Mouse (Mus musculus) midbrain, embryonic 12.5 days (tissue): ENCODE data around the gene Afdn. TPM values are rescaled to one million over a fixed set of nuclear protein-coding genes. Genes with fewer than 3 reads are reported as not detected.

Experiments
- ATAC-seq: fragments of 200-750 bp; cut with Nextera tagmentation; 2 replicates; pipeline ENCODE4 v1.8.0; 2017; ENCODE audit warnings: low read depth, moderate TSS enrichment, moderate library complexity; ENCODE audit not compliant: low FRiP score
- H3K27ac ChIP-seq: fragments of 300-500 bp; sonication (generic); replicated peaks from 2 replicates; pipeline ENCODE4 v1.5.1; 2016; ENCODE audit warnings: mild to moderate bottlenecking
- H3K27me3 ChIP-seq: fragments of 300-500 bp; sonication (generic); 2 replicates; pipeline ENCODE4 v1.6.1; 2016; ENCODE audit warnings: mild to moderate bottlenecking
- H3K36me3 ChIP-seq: fragments of 300-500 bp; sonication (generic); 2 replicates; pipeline ENCODE4 v1.6.1; 2016
- H3K4me1 ChIP-seq: fragments of 300-500 bp; sonication (generic); 2 replicates; pipeline ENCODE4 v1.6.1; 2016
- H3K4me2 ChIP-seq: fragments of 300-500 bp; sonication (generic); replicated peaks from 2 replicates; pipeline ENCODE4 v1.6.1; 2016; ENCODE audit warnings: mild to moderate bottlenecking, moderate library complexity
- H3K4me3 ChIP-seq: fragments of 300-500 bp; sonication (generic); 2 replicates; pipeline ENCODE4 v1.5.1; 2016; ENCODE audit warnings: mild to moderate bottlenecking
- H3K9ac ChIP-seq: fragments of 300-500 bp; sonication (generic); replicated peaks from 2 replicates; pipeline ENCODE4 v1.6.1; 2016; ENCODE audit warnings: mild to moderate bottlenecking, moderate library complexity
- H3K9me3 ChIP-seq: fragments of 300-500 bp; sonication (generic); 2 replicates; pipeline ENCODE4 v1.6.1; 2016; ENCODE audit warnings: mild to moderate bottlenecking
- WGBS: fragments of 180-500 bp; shearing (Covaris S2); methylation state at CpG from one replicate; pipeline ENCODE4 v1.1.7; 2016; 5-methylcytosine and 5-hydroxymethylcytosine counted together
- polyA plus RNA-seq: library from polyadenylated mRNA; unstranded; fragments of >200 nt; fragmentation: Nextera tagmentation; extraction: Ambion mirVana; gene quantifications from 2 replicates; pipeline ENCODE4 v1.2.1, GENCODE M21; 2016

The Afdn gene
- polyA plus RNA-seq, 1 experiment from 2014 or later = 162 TPM

- peaks cover 43% of the 10 kb centered on the region for H3K36me3 ChIP-seq
- ATAC-seq = no peak
- 79% methylated on average over 1 of the region's 1 CpGs for WGBS
- no peak overlapping the region for H3K9ac ChIP-seq
- H3K27me3 ChIP-seq = no peaks in the 10 kb centered on the region
- no peaks in the 10 kb centered on the region for H3K9me3 ChIP-seq
- H3K27ac ChIP-seq = no peak overlapping the region
- H3K4me2 ChIP-seq = no peak overlapping the region
- H3K4me1 ChIP-seq = no peaks in the 10 kb centered on the region
- H3K4me3 ChIP-seq = no peak overlapping the region
These were observed 130.6 kb downstream of the Afdn start for GRCm38 (mm10) chr17:13890932-13891331.

- no peaks in the 10 kb centered on the region for H3K4me1 ChIP-seq
- H3K36me3 ChIP-seq = peaks cover 46% of the 10 kb centered on the region
- no peak overlapping the region for H3K4me2 ChIP-seq
- H3K9ac ChIP-seq = no peak overlapping the region
- no peaks in the 10 kb centered on the region for H3K27me3 ChIP-seq
- H3K9me3 ChIP-seq = no peaks in the 10 kb centered on the region
- WGBS = 92% methylated on average over 17 of the region's 17 CpGs
- H3K4me3 ChIP-seq = no peak overlapping the region
- H3K27ac ChIP-seq = no peak overlapping the region
- ATAC-seq = no peak
These were observed 138.5 kb downstream of the Afdn start for GRCm38 (mm10) chr17:13898838-13899237.

GRCm38 (mm10) chr17:13899241-13899640 lies 138.9 kb downstream of the Afdn start:
- Histone ChIP-seq H3K9me3 (no peaks in the 10 kb centered on the region), H3K4me1 (no peaks in the 10 kb centered on the region), H3K36me3 (peaks cover 50% of the 10 kb centered on the region), H3K27ac (no peak overlapping the region), H3K27me3 (no peaks in the 10 kb centered on the region), H3K4me2 (no peak overlapping the region), H3K9ac (no peak overlapping the region), H3K4me3 (no peak overlapping the region)
- ATAC-seq = no peak
- WGBS = 87% methylated on average over 7 of the region's 7 CpGs

- H3K4me1 ChIP-seq = no peaks in the 10 kb centered on the region
- no peak overlapping the region for H3K9ac ChIP-seq
- H3K36me3 ChIP-seq = peaks cover 60% of the 10 kb centered on the region
- no peak overlapping the region for H3K4me2 ChIP-seq
- no peak overlapping the region for H3K4me3 ChIP-seq
- 86% methylated on average over 8 of the region's 8 CpGs for WGBS
- H3K27ac ChIP-seq = no peak overlapping the region
- no peak for ATAC-seq
- H3K9me3 ChIP-seq = no peaks in the 10 kb centered on the region
- no peaks in the 10 kb centered on the region for H3K27me3 ChIP-seq
These were observed 143.5 kb downstream of the Afdn start for GRCm38 (mm10) chr17:13903793-13904192.

- ATAC-seq = no peak
- no peaks in the 10 kb centered on the region for H3K27me3 ChIP-seq
- H3K4me1 ChIP-seq = no peaks in the 10 kb centered on the region
- H3K4me2 ChIP-seq = no peak overlapping the region
- 92% methylated on average over 5 of the region's 5 CpGs for WGBS
- H3K27ac ChIP-seq = no peak overlapping the region
- no peak overlapping the region for H3K9ac ChIP-seq
- peaks cover 45% of the 10 kb centered on the region for H3K36me3 ChIP-seq
- H3K9me3 ChIP-seq = no peaks in the 10 kb centered on the region
- no peak overlapping the region for H3K4me3 ChIP-seq
These were observed 146.7 kb downstream of the Afdn start for GRCm38 (mm10) chr17:13907082-13907481.

- Histone ChIP-seq H3K36me3 (peaks cover 41% of the 10 kb centered on the region), H3K27me3 (no peaks in the 10 kb centered on the region), H3K27ac (no peak overlapping the region), H3K4me3 (no peak overlapping the region), H3K4me1 (no peaks in the 10 kb centered on the region), H3K4me2 (no peak overlapping the region), H3K9me3 (no peaks in the 10 kb centered on the region), H3K9ac (no peak overlapping the region)
- WGBS = 96% methylated on average over 1 of the region's 1 CpGs
- no peak for ATAC-seq
These were observed 147.3 kb downstream of the Afdn start for GRCm38 (mm10) chr17:13907681-13908080.

- H3K4me3 ChIP-seq = no peak overlapping the region
These were observed 153.6 kb downstream of the Afdn start for GRCm38 (mm10) chr17:13913951-13914350.

GRCm38 (mm10) chr17:13914531-13914930 lies 154.2 kb downstream of the Afdn start:
- ATAC-seq = no peak
- Histone ChIP-seq H3K4me2 (no peak overlapping the region), H3K27ac (no peak overlapping the region), H3K4me1 (no peaks in the 10 kb centered on the region), H3K9me3 (no peaks in the 10 kb centered on the region), H3K27me3 (no peaks in the 10 kb centered on the region), H3K36me3 (no peaks in the 10 kb centered on the region), H3K9ac (no peak overlapping the region), H3K4me3 (no peak overlapping the region)
- WGBS = 89% methylated on average over 4 of the region's 4 CpGs

More at GRCm38 (mm10) chr17:13913951-13914350, 153.6 kb downstream of the Afdn start:
- no peaks in the 10 kb centered on the region for H3K27me3 ChIP-seq
- WGBS = 74% methylated on average over 4 of the region's 4 CpGs
- H3K36me3 ChIP-seq = no peaks in the 10 kb centered on the region
- no peak overlapping the region for H3K9ac ChIP-seq
- no peaks in the 10 kb centered on the region for H3K4me1 ChIP-seq
- H3K9me3 ChIP-seq = no peaks in the 10 kb centered on the region
- no peak overlapping the region for H3K4me2 ChIP-seq
- no peak overlapping the region for H3K27ac ChIP-seq
- ATAC-seq = no peak

- Histone ChIP-seq H3K27ac (no peak overlapping the region), H3K9me3 (no peaks in the 10 kb centered on the region), H3K4me3 (no peak overlapping the region), H3K4me2 (no peak overlapping the region), H3K9ac (no peak overlapping the region), H3K4me1 (no peaks in the 10 kb centered on the region), H3K27me3 (no peaks in the 10 kb centered on the region), H3K36me3 (no peaks in the 10 kb centered on the region)
- WGBS = 86% methylated on average over 2 of the region's 2 CpGs
- ATAC-seq = no peak
These were observed 160.4 kb downstream of the Afdn start for GRCm38 (mm10) chr17:13920771-13921170.

- Histone ChIP-seq H3K9ac (no peak overlapping the region), H3K27me3 (no peaks in the 10 kb centered on the region)
These were observed 163.1 kb downstream of the Afdn start for GRCm38 (mm10) chr17:13923418-13923817.

GRCm38 (mm10) chr17:13924588-13924987 lies 164.2 kb downstream of the Afdn start:
- no peaks in the 10 kb centered on the region for H3K36me3 ChIP-seq
- no peak overlapping the region for H3K4me2 ChIP-seq
- ATAC-seq = no peak
- H3K9me3 ChIP-seq = no peaks in the 10 kb centered on the region
- H3K27me3 ChIP-seq = no peaks in the 10 kb centered on the region
- 93% methylated on average over 2 of the region's 2 CpGs for WGBS
- no peak overlapping the region for H3K9ac ChIP-seq
- H3K4me1 ChIP-seq = no peaks in the 10 kb centered on the region
- no peak overlapping the region for H3K27ac ChIP-seq
- H3K4me3 ChIP-seq = no peak overlapping the region

More at GRCm38 (mm10) chr17:13923418-13923817, 163.1 kb downstream of the Afdn start:
- WGBS = 82% methylated on average over 2 of the region's 2 CpGs
- H3K4me1 ChIP-seq = no peaks in the 10 kb centered on the region
- H3K9me3 ChIP-seq = no peaks in the 10 kb centered on the region
- H3K4me3 ChIP-seq = no peak overlapping the region
- no peak for ATAC-seq
- no peaks in the 10 kb centered on the region for H3K36me3 ChIP-seq
- no peak overlapping the region for H3K4me2 ChIP-seq
- no peak overlapping the region for H3K27ac ChIP-seq

GRCm38 (mm10) chr17:13925931-13926330 lies 165.6 kb downstream of the Afdn start:
- H3K27me3 ChIP-seq = no peaks in the 10 kb centered on the region
- ATAC-seq = no peak
- H3K27ac ChIP-seq = no peak overlapping the region
- H3K36me3 ChIP-seq = no peaks in the 10 kb centered on the region
- H3K4me2 ChIP-seq = no peak overlapping the region
- no peak overlapping the region for H3K9ac ChIP-seq
- H3K9me3 ChIP-seq = no peaks in the 10 kb centered on the region
- no peak overlapping the region for H3K4me3 ChIP-seq
- no peaks in the 10 kb centered on the region for H3K4me1 ChIP-seq
- 72% methylated on average over 3 of the region's 3 CpGs for whole genome bisulfite sequencing

GRCm38 (mm10) chr17:13930421-13930820 lies 170.1 kb downstream of the Afdn start:
- Histone ChIP-seq H3K36me3 (no peaks in the 10 kb centered on the region), H3K27ac (no peak overlapping the region), H3K9ac (no peak overlapping the region), H3K27me3 (no peaks in the 10 kb centered on the region), H3K9me3 (no peaks in the 10 kb centered on the region), H3K4me3 (no peak overlapping the region), H3K4me2 (no peak overlapping the region), H3K4me1 (no peaks in the 10 kb centered on the region)
- ATAC-seq = no peak
- WGBS = 86% methylated on average over 9 of the region's 9 CpGs
